Mouse (Mus musculus): ENCODE results near the gene Nr5a2. TPM values are rescaled to one million over a fixed set of nuclear protein-coding genes. Genes with fewer than 3 reads are reported as not detected.

Gene Nr5a2
- 0.14 TPM in 2 replicates for polyA plus RNA-seq (2014; fragmentation: Nextera tagmentation; extraction: Ambion mirVana)

DNA sequence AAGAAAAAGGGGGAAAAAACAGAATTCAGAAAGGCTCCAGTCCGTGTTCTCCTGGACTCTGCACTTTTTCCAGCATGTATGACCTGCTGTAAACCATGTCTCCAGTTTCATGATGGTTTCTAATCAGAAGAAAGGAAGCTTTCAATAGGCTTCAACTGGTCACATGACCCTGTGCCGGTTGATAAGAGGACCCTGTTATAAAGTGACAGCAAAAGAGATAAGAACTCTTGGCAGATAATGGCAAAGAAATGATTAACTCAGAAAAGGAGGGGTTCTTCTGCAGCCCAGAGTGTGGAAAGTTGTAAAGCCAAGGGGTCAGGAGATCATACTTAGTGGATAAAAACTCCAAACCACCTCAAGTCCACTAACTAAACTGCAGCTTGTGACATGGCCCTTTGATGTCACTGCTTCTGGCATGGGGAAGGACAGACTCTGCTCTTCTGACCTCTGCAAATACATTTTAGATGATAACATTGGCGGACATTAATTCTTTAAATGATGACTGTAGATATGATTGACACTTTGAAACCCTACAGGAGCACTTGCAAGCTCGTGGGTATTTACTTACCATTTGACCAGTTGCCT is at the start of gene Nr5a2:
Nr5a2 (minus strand) TSS at position 21 of the 585 bp plus-strand sequence.
- Histone ChIP-seq H3K27ac (ENCODE audit: low read depth, low read length) (no peak within 1 kb of the TSS), H3K36me3 (ENCODE audit: control insufficient read depth, insufficient read depth, low read length) (no peaks in the 10 kb centered on the region), H3K9me3 (replicated peaks; ENCODE audit: control insufficient read depth, low read length) (no peaks in the 10 kb centered on the region), H3K4me2 (no peak within 1 kb of the TSS), H3K9ac (ENCODE audit: low read depth, low read length) (no peak within 1 kb of the TSS), H3K27me3 (ENCODE audit: control insufficient read depth, insufficient read depth, low read length) (peaks cover 13% of the 10 kb centered on the region), H3K4me1 (ENCODE audit: control insufficient read depth, insufficient read depth, low read length) (peaks cover 5% of the 10 kb centered on the region; the same call in 1 of the 2 replicates), H3K4me3 (ENCODE audit: low read depth, low read length) (no peak within 1 kb of the TSS)
- WGBS (ENCODE audit: insufficient replicate concordance): 24% methylated on average over 4 of the region's 4 CpGs
- ATAC-seq (replicated peaks; ENCODE audit: insufficient number of reproducible peaks, low FRiP score, low TSS enrichment): no peak

DNA sequence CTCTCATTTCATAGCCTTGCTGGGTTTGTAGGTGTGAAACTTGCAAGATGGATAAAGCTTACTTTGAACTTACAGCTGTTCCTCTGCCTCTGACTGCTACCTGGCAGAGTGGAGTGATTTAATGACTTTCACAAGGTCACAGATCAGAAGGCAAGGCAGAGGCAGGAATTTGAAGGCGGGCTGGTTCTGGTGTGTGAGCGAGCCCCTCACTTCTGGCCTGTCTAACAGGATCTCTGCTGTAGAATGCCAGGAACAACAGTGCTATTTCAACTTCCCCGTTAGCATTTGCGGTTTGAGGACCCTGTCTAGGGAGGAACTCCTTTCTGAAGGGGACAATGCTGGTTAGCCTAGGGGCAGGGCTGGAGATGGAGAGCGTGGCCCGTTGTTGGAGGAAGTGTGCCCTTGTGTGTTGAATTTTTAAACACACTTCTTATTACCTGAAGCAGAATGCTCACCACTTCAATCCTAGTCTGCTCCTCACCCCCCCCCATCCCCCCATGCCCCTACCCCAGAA is 48.5 kb upstream of the Nr5a2 start:
- 55% methylated on average over 6 of the region's 6 CpGs for WGBS (ENCODE audit: insufficient replicate concordance)
- no peak overlapping the region for H3K4me2 ChIP-seq
- H3K27ac ChIP-seq (ENCODE audit: low read depth, low read length): no peak overlapping the region
- H3K36me3 ChIP-seq (ENCODE audit: control insufficient read depth, insufficient read depth, low read length): no peaks in the 10 kb centered on the region
- H3K4me1 ChIP-seq (ENCODE audit: control insufficient read depth, insufficient read depth, low read length): no peaks in the 10 kb centered on the region; the same call in 1 of the 2 replicates
- no peak overlapping the region for H3K4me3 ChIP-seq (ENCODE audit: low read depth, low read length)
- H3K27me3 ChIP-seq (ENCODE audit: control insufficient read depth, insufficient read depth, low read length): no peaks in the 10 kb centered on the region
- no peaks in the 10 kb centered on the region for H3K9me3 ChIP-seq (replicated peaks; ENCODE audit: control insufficient read depth, low read length)
- no peak for ATAC-seq (replicated peaks; ENCODE audit: insufficient number of reproducible peaks, low FRiP score, low TSS enrichment)
- H3K9ac ChIP-seq (ENCODE audit: low read depth, low read length): no peak overlapping the region

DNA sequence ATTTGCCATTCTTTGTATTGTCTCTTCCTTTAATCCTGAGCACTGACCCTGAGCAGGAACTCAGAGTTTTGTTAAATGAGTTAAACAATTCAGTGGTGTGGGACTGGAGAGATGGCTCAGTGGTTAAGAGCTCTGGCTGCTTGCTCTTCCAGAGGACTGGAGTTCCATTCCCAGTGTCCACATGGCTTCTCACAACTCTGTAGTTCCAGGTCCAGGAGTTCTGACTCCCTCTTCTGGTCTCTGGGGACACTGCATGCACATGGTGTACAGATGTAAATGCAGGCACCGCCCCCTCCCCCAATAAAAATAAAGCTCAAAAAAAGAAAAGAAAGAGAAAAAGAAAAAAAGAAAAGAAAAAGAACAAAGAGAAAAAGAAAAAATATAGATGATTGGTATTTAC is 43.6 kb upstream of the Nr5a2 start:
- WGBS (ENCODE audit: insufficient replicate concordance): 72% methylated on average over 1 of the region's 1 CpGs
- no peaks in the 10 kb centered on the region for H3K36me3 ChIP-seq (ENCODE audit: control insufficient read depth, insufficient read depth, low read length)
- H3K4me3 ChIP-seq (ENCODE audit: low read depth, low read length): no peak overlapping the region
- H3K9me3 ChIP-seq (replicated peaks; ENCODE audit: control insufficient read depth, low read length): no peaks in the 10 kb centered on the region; the same call in 1 of the 2 replicates
- H3K4me2 ChIP-seq: no peak overlapping the region
- no peak overlapping the region for H3K27ac ChIP-seq (ENCODE audit: low read depth, low read length)
- H3K9ac ChIP-seq (ENCODE audit: low read depth, low read length): no peak overlapping the region
- H3K4me1 ChIP-seq (ENCODE audit: control insufficient read depth, insufficient read depth, low read length): no peaks in the 10 kb centered on the region
- no peak for ATAC-seq (replicated peaks; ENCODE audit: insufficient number of reproducible peaks, low FRiP score, low TSS enrichment)
- no peaks in the 10 kb centered on the region for H3K27me3 ChIP-seq (ENCODE audit: control insufficient read depth, insufficient read depth, low read length)

- whole genome bisulfite sequencing (ENCODE audit: insufficient replicate concordance): 77% methylated on average over 1 of the region's 1 CpGs
- no peaks in the 10 kb centered on the region for H3K4me1 ChIP-seq (ENCODE audit: control insufficient read depth, insufficient read depth, low read length)
- ATAC-seq (replicated peaks; ENCODE audit: insufficient number of reproducible peaks, low FRiP score, low TSS enrichment): no peak
- no peak overlapping the region for H3K4me2 ChIP-seq
- no peak overlapping the region for H3K4me3 ChIP-seq (ENCODE audit: low read depth, low read length)
- no peak overlapping the region for H3K27ac ChIP-seq (ENCODE audit: low read depth, low read length)
- no peaks in the 10 kb centered on the region for H3K27me3 ChIP-seq (ENCODE audit: control insufficient read depth, insufficient read depth, low read length)
- no peak overlapping the region for H3K9ac ChIP-seq (ENCODE audit: low read depth, low read length)
- no peaks in the 10 kb centered on the region; the same call in 1 of the 2 replicates for H3K9me3 ChIP-seq (replicated peaks; ENCODE audit: control insufficient read depth, low read length)
- no peaks in the 10 kb centered on the region for H3K36me3 ChIP-seq (ENCODE audit: control insufficient read depth, insufficient read depth, low read length)
These were observed 42.9 kb upstream of the Nr5a2 start for GRCm38 (mm10) chr1:137003144-137003543.

GRCm38 (mm10) chr1:136991762-136992352 is 31.6 kb upstream of the Nr5a2 start:
- Histone ChIP-seq H3K4me1 (ENCODE audit: control insufficient read depth, insufficient read depth, low read length) (no peaks in the 10 kb centered on the region), H3K9me3 (replicated peaks; ENCODE audit: control insufficient read depth, low read length) (no peaks in the 10 kb centered on the region), H3K4me3 (ENCODE audit: low read depth, low read length) (no peak overlapping the region), H3K27ac (ENCODE audit: low read depth, low read length) (no peak overlapping the region), H3K27me3 (ENCODE audit: control insufficient read depth, insufficient read depth, low read length) (no peaks in the 10 kb centered on the region), H3K36me3 (ENCODE audit: control insufficient read depth, insufficient read depth, low read length) (no peaks in the 10 kb centered on the region), H3K4me2 (no peak overlapping the region), H3K9ac (ENCODE audit: low read depth, low read length) (no peak overlapping the region)
- no peak for ATAC-seq (replicated peaks; ENCODE audit: insufficient number of reproducible peaks, low FRiP score, low TSS enrichment)
- WGBS (ENCODE audit: insufficient replicate concordance): 73% methylated on average over 8 of the region's 8 CpGs

DNA sequence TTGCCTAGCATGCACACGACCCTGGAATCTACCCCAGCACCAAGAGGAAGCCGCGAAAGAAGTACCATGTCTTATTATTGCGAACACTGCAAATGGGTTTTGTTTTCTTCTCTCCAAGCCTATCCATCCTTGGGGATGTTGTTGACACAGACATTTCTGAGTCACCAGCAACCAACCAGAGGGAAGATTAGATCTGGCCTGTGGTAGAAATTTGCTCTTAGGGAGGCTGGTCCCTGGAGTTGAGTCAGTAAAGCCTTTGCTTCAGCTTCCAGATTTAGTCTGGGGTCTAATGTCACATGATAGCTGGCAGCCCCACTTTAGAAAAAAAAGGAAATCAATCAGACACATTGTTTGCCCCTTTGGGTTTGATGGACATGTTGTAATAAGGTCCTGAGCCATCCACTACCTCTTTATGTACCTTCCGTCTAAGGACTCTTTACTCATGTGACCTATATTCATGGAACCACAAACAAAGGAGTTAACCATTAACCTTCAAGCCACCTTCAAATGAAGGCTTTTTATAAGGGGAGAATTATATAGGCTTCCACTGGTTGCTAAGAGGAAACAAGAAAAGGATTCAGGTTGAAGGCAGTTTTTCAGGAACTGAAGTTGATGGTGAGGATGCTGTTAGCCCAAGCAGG is 20.1 kb upstream of the Nr5a2 start:
- Histone ChIP-seq H3K27ac (ENCODE audit: low read depth, low read length) (no peak overlapping the region), H3K36me3 (ENCODE audit: control insufficient read depth, insufficient read depth, low read length) (no peaks in the 10 kb centered on the region), H3K4me2 (no peak overlapping the region), H3K4me1 (ENCODE audit: control insufficient read depth, insufficient read depth, low read length) (no peaks in the 10 kb centered on the region), H3K9me3 (replicated peaks; ENCODE audit: control insufficient read depth, low read length) (no peaks in the 10 kb centered on the region), H3K27me3 (ENCODE audit: control insufficient read depth, insufficient read depth, low read length) (no peaks in the 10 kb centered on the region), H3K4me3 (ENCODE audit: low read depth, low read length) (no peak overlapping the region), H3K9ac (ENCODE audit: low read depth, low read length) (no peak overlapping the region)
- WGBS (ENCODE audit: insufficient replicate concordance): 76% methylated on average over 5 of the region's 5 CpGs
- ATAC-seq (replicated peaks; ENCODE audit: insufficient number of reproducible peaks, low FRiP score, low TSS enrichment): no peak

GRCm38 (mm10) chr1:136977867-136978266 is 17.6 kb upstream of the Nr5a2 start:
- Histone ChIP-seq H3K9ac (ENCODE audit: low read depth, low read length) (no peak overlapping the region), H3K4me1 (ENCODE audit: control insufficient read depth, insufficient read depth, low read length) (no peaks in the 10 kb centered on the region), H3K9me3 (replicated peaks; ENCODE audit: control insufficient read depth, low read length) (no peaks in the 10 kb centered on the region), H3K4me3 (ENCODE audit: low read depth, low read length) (no peak overlapping the region), H3K36me3 (ENCODE audit: control insufficient read depth, insufficient read depth, low read length) (no peaks in the 10 kb centered on the region), H3K27me3 (ENCODE audit: control insufficient read depth, insufficient read depth, low read length) (no peaks in the 10 kb centered on the region), H3K4me2 (no peak overlapping the region), H3K27ac (ENCODE audit: low read depth, low read length) (no peak overlapping the region)
- ATAC-seq (replicated peaks; ENCODE audit: insufficient number of reproducible peaks, low FRiP score, low TSS enrichment): no peak
- WGBS (ENCODE audit: insufficient replicate concordance): 62% methylated on average over 3 of the region's 3 CpGs

DNA sequence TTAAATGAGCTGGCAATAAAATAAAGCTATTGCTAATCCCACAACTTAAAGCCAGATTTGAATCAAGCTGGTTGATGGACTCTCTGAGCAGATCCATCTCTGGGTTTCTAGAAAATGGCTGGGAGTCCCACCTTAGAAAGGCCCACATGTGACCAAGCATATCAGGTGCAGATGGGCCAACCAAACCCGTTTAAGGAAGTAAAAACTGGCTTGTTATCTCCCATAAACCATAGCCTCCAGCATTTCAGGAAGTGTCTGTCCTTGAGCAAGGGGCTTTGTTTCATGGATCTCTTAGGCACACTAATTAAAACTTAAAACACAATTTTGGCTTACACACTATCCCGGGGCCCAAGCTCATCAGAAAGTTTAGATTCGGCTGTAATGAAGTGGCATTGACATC is 13.8 kb upstream of the Nr5a2 start:
- H3K27me3 ChIP-seq (ENCODE audit: control insufficient read depth, insufficient read depth, low read length): no peaks in the 10 kb centered on the region
- no peak for ATAC-seq (replicated peaks; ENCODE audit: insufficient number of reproducible peaks, low FRiP score, low TSS enrichment)

More for the DNA sequence above, 13.8 kb upstream of the Nr5a2 start:
- 68% methylated on average over 3 of the region's 3 CpGs for WGBS (ENCODE audit: insufficient replicate concordance)
- no peak overlapping the region for H3K27ac ChIP-seq (ENCODE audit: low read depth, low read length)
- H3K36me3 ChIP-seq (ENCODE audit: control insufficient read depth, insufficient read depth, low read length): no peaks in the 10 kb centered on the region
- H3K4me3 ChIP-seq (ENCODE audit: low read depth, low read length): no peak overlapping the region
- H3K9me3 ChIP-seq (replicated peaks; ENCODE audit: control insufficient read depth, low read length): no peaks in the 10 kb centered on the region
- H3K4me2 ChIP-seq: no peak overlapping the region
- no peak overlapping the region for H3K9ac ChIP-seq (ENCODE audit: low read depth, low read length)
- no peaks in the 10 kb centered on the region for H3K4me1 ChIP-seq (ENCODE audit: control insufficient read depth, insufficient read depth, low read length)
